ENCODE assay signal across 10 mouse cellular contexts in the genomic region with DNA sequence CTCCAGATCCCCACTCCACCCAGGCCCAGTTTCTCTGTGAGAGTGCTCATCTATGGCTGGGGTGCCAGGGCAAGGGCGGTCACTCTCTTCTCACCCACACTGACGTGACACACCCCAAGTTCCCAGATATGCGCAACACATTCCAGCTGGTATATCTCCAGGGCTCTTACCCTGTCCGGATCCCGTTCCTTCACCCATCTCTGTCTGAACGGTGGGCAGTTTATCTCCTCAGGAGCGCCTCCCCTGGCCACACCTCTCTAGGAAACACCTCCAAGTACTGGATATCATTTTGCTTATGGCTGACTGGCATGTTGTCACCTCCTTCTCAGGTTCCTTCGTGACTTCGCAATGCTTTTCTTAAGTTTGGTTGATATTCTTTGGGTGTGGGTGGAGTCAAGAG. TPM values are rescaled to one million over a fixed set of nuclear protein-coding genes. Genes with fewer than 3 reads are reported as not detected.
DNase-seq lines count a peak whose midpoint lies in the region; ATAC-seq lines count a peak whose summit lies in the region.
"Had no signal": no experiment of that assay in that cellular context is flagged by ENCODE, and none has a peak within 500 bp of the region (broad histone marks: within the 10 kb centered on the region; RNA-seq: fewer than 3 reads in every experiment).

No protein-coding gene starts in this region.

- H3K27ac ChIP-seq in forebrain, embryonic 10.5 days: no peak overlapping the region
- H3K27ac ChIP-seq in forebrain, embryonic 12.5 days: no peak overlapping the region
- H3K27ac ChIP-seq in intestine, embryonic 15.5 days: no peak overlapping the region
- H3K27ac ChIP-seq in intestine, embryonic 16.5 days (ENCODE audit: low read length): no peak overlapping the region

- H3K9me3 ChIP-seq in forebrain, embryonic 10.5 days: no peaks in the 10 kb centered on the region
- no peaks in the 10 kb centered on the region for H3K9me3 ChIP-seq in forebrain, embryonic 12.5 days
- H3K9me3 ChIP-seq in intestine, embryonic 15.5 days: no peaks in the 10 kb centered on the region
- H3K9me3 ChIP-seq in intestine, embryonic 16.5 days (ENCODE audit: control insufficient read depth, low read length): no peaks in the 10 kb centered on the region

- H3K4me3 ChIP-seq in forebrain, embryonic 10.5 days: peak overlapping the region; percentile 12
- H3K4me3 ChIP-seq in forebrain, embryonic 12.5 days (replicated peaks): no peak overlapping the region; the same call in 1 of the 2 replicates
- H3K4me3 ChIP-seq in intestine, embryonic 15.5 days (replicated peaks): no peak overlapping the region
- no peak overlapping the region for H3K4me3 ChIP-seq in intestine, embryonic 16.5 days (ENCODE audit: low read length)

- H3K27me3 ChIP-seq in forebrain, embryonic 10.5 days (ENCODE audit: poor library complexity, severe bottlenecking): no peaks in the 10 kb centered on the region
- no peaks in the 10 kb centered on the region for H3K27me3 ChIP-seq in forebrain, embryonic 12.5 days
- no peaks in the 10 kb centered on the region for H3K27me3 ChIP-seq in intestine, embryonic 15.5 days (replicated peaks)
- H3K27me3 ChIP-seq in intestine, embryonic 16.5 days (replicated peaks; ENCODE audit: control insufficient read depth, insufficient read depth, low read length): no peaks in the 10 kb centered on the region

- WGBS in forebrain, embryonic 10.5 days: 27% methylated on average over 9 of the region's 9 CpGs
- WGBS in forebrain, embryonic 12.5 days: 25% methylated on average over 9 of the region's 9 CpGs
- 25% methylated on average over 9 of the region's 9 CpGs for WGBS in intestine, embryonic 15.5 days
- WGBS in intestine, embryonic 16.5 days: 37% methylated on average over 9 of the region's 9 CpGs

- H3K4me1 ChIP-seq in forebrain, embryonic 10.5 days: peaks cover 41% of the 10 kb centered on the region
- peaks cover 18% of the 10 kb centered on the region for H3K4me1 ChIP-seq in forebrain, embryonic 12.5 days
- peaks cover 28% of the 10 kb centered on the region for H3K4me1 ChIP-seq in intestine, embryonic 15.5 days (replicated peaks)
- peaks cover 42% of the 10 kb centered on the region for H3K4me1 ChIP-seq in intestine, embryonic 16.5 days (ENCODE audit: control insufficient read depth, insufficient read depth, low read length)

- DNase-seq in forebrain, embryonic 10.5 days (ENCODE audit: extremely low spot score, low spot score): no peak
- peak; percentile 46 for DNase-seq in testis, postnatal 10 days (ENCODE audit: low spot score)
- no peak for DNase-seq in testis, postnatal 14 days (ENCODE audit: low spot score)
- no peak for DNase-seq in right cerebral cortex, adult 2 months (ENCODE audit: low spot score in 2 of 2)
- DNase-seq: adrenal gland, postnatal 36 days; gastrocnemius, postnatal 14 days had no signal

- H3K4me2 ChIP-seq in forebrain, embryonic 12.5 days: no peak overlapping the region
- peak overlapping the region; percentile 24 for H3K4me2 ChIP-seq in intestine, embryonic 15.5 days (replicated peaks)
- H3K4me2 ChIP-seq in intestine, embryonic 16.5 days (ENCODE audit: low read depth, low read length): no peak overlapping the region

- no peaks in the 10 kb centered on the region for H3K36me3 ChIP-seq in forebrain, embryonic 10.5 days (replicated peaks)
- H3K36me3 ChIP-seq in forebrain, embryonic 12.5 days (replicated peaks): no peaks in the 10 kb centered on the region
- H3K36me3 ChIP-seq in intestine, embryonic 15.5 days: no peaks in the 10 kb centered on the region
- no peaks in the 10 kb centered on the region for H3K36me3 ChIP-seq in intestine, embryonic 16.5 days (ENCODE audit: control insufficient read depth, insufficient read depth, low read length)

- no peak for ATAC-seq in forebrain, embryonic 12.5 days (ENCODE audit: low FRiP score)
- no peak for ATAC-seq in intestine, embryonic 15.5 days
- ATAC-seq in intestine, embryonic 16.5 days: no peak
- ATAC-seq in CD4-positive, CD25-positive, alpha-beta regulatory T cell, adult 4 months: no peak

- no peak overlapping the region for H3K9ac ChIP-seq in forebrain, embryonic 12.5 days
- no peak overlapping the region for H3K9ac ChIP-seq in intestine, embryonic 15.5 days
- H3K9ac ChIP-seq in intestine, embryonic 16.5 days (ENCODE audit: low read depth, low read length): no peak overlapping the region

RNA-seq across cellular contexts. Expression of a gene that starts 4.9 kb away (rescaled TPM):
- 10.8 and 13.2 TPM in 2 replicates for polyA plus RNA-seq in forebrain, embryonic 10.5 days (2016; fragmentation: Nextera tagmentation; extraction: Ambion mirVana)
- polyA plus RNA-seq in forebrain, embryonic 12.5 days (2016; fragmentation: Nextera tagmentation; extraction: Ambion mirVana): 31.6 and 40.3 TPM in 2 replicates
- polyA plus RNA-seq in intestine, embryonic 15.5 days (2015; fragmentation: Nextera tagmentation; extraction: Ambion mirVana): 29.5 and 31.5 TPM in 2 replicates
- polyA plus RNA-seq in intestine, embryonic 16.5 days (2015; fragmentation: Nextera tagmentation; extraction: Ambion mirVana): 7.6 and 8.2 TPM in 2 replicates
- polyA plus RNA-seq in CD4-positive, CD25-positive, alpha-beta regulatory T cell, adult 4 months (2017; shearing (Covaris generic)): 1 to 10 TPM; 1.1 to 1.7 TPM

RNA-seq across cellular contexts. Expression of a gene that starts 5.0 kb away (rescaled TPM):
- polyA plus RNA-seq in forebrain, embryonic 10.5 days (2016; fragmentation: Nextera tagmentation; extraction: Ambion mirVana): 117 and 122 TPM in 2 replicates
- 165 and 169 TPM in 2 replicates for polyA plus RNA-seq in forebrain, embryonic 12.5 days (2016; fragmentation: Nextera tagmentation; extraction: Ambion mirVana)
- 189 and 205 TPM in 2 replicates for polyA plus RNA-seq in intestine, embryonic 15.5 days (2015; fragmentation: Nextera tagmentation; extraction: Ambion mirVana)
- polyA plus RNA-seq in intestine, embryonic 16.5 days (2015; fragmentation: Nextera tagmentation; extraction: Ambion mirVana): 193 and 196 TPM in 2 replicates
- polyA plus RNA-seq in CD4-positive, CD25-positive, alpha-beta regulatory T cell, adult 4 months (2017; shearing (Covaris generic)): 10 to 100 TPM; 74.8 to 88.4 TPM

RNA-seq across cellular contexts. Expression of a gene that starts 22.8 kb away (rescaled TPM):
- polyA plus RNA-seq in forebrain, embryonic 10.5 days (2016; fragmentation: Nextera tagmentation; extraction: Ambion mirVana): 0.79 and 1.1 TPM in 2 replicates
- polyA plus RNA-seq in forebrain, embryonic 12.5 days (2016; fragmentation: Nextera tagmentation; extraction: Ambion mirVana): 0.60 and 0.69 TPM in 2 replicates
- polyA plus RNA-seq in intestine, embryonic 15.5 days (2015; fragmentation: Nextera tagmentation; extraction: Ambion mirVana): 3.9 and 4.2 TPM in 2 replicates
- 4.3 and 5.1 TPM in 2 replicates for polyA plus RNA-seq in intestine, embryonic 16.5 days (2015; fragmentation: Nextera tagmentation; extraction: Ambion mirVana)
- polyA plus RNA-seq in CD4-positive, CD25-positive, alpha-beta regulatory T cell, adult 4 months (2017; shearing (Covaris generic)): not detected

RNA-seq across cellular contexts. Expression of a gene that starts 41.4 kb away (rescaled TPM):
- 22.8 and 25.9 TPM in 2 replicates for polyA plus RNA-seq in forebrain, embryonic 10.5 days (2016; fragmentation: Nextera tagmentation; extraction: Ambion mirVana)
- 22.2 and 24.9 TPM in 2 replicates for polyA plus RNA-seq in forebrain, embryonic 12.5 days (2016; fragmentation: Nextera tagmentation; extraction: Ambion mirVana)
- 9.6 and 12.5 TPM in 2 replicates for polyA plus RNA-seq in intestine, embryonic 15.5 days (2015; fragmentation: Nextera tagmentation; extraction: Ambion mirVana)
- polyA plus RNA-seq in intestine, embryonic 16.5 days (2015; fragmentation: Nextera tagmentation; extraction: Ambion mirVana): 10.3 and 12.4 TPM in 2 replicates
- polyA plus RNA-seq in CD4-positive, CD25-positive, alpha-beta regulatory T cell, adult 4 months (2017; shearing (Covaris generic)): 10 to 100 TPM in 1 of 2 experiments, 1 to 10 TPM in 1; 7.9 to 11.7 TPM
